Mouse (Mus musculus) hindbrain, embryonic 12.5 days (tissue): ENCODE results near the gene Brix1. TPM values are rescaled to one million over a fixed set of nuclear protein-coding genes. Genes with fewer than 3 reads are reported as not detected.
"Not testable (repeated sequence)": the region's sequence is repeated elsewhere in the genome, so short reads cannot be mapped to it uniquely, and the experiment has no call there.

Experiments used
- ATAC-seq: fragments of 200-750 bp; cut with Nextera tagmentation; 2 replicates; pipeline ENCODE4 v1.8.0; 2017; ENCODE audit warnings: moderate TSS enrichment; ENCODE audit not compliant: low FRiP score
- H3K27ac ChIP-seq: fragments of 300-500 bp; sonication (generic); 2 replicates; pipeline ENCODE4 v1.5.1; 2016; ENCODE audit warnings: mild to moderate bottlenecking
- H3K27me3 ChIP-seq: fragments of 300-500 bp; sonication (generic); 2 replicates; pipeline ENCODE4 v1.6.1; 2016; ENCODE audit warnings: mild to moderate bottlenecking
- H3K36me3 ChIP-seq: fragments of 300-500 bp; sonication (generic); 2 replicates; pipeline ENCODE4 v1.6.1; 2016; ENCODE audit warnings: mild to moderate bottlenecking
- H3K4me1 ChIP-seq: fragments of 300-500 bp; sonication (generic); 2 replicates; pipeline ENCODE4 v1.6.1; 2016
- H3K4me2 ChIP-seq: fragments of 300-500 bp; sonication (generic); replicated peaks from 2 replicates; pipeline ENCODE4 v1.6.1; 2016; ENCODE audit warnings: mild to moderate bottlenecking
- H3K4me3 ChIP-seq: fragments of 300-500 bp; sonication (generic); 2 replicates; pipeline ENCODE4 v1.5.1; 2016; ENCODE audit warnings: mild to moderate bottlenecking
- H3K9ac ChIP-seq: fragments of 300-500 bp; sonication (generic); 2 replicates; pipeline ENCODE4 v1.6.1; 2016; ENCODE audit warnings: mild to moderate bottlenecking, moderate library complexity
- H3K9me3 ChIP-seq: fragments of 300-500 bp; sonication (generic); replicated peaks from 2 replicates; pipeline ENCODE4 v1.6.1; 2016; ENCODE audit warnings: mild to moderate bottlenecking
- WGBS: fragments of 180-500 bp; shearing (Covaris S2); methylation state at CpG from one replicate; pipeline ENCODE4 v1.1.7; 2016; 5-methylcytosine and 5-hydroxymethylcytosine counted together
- polyA plus RNA-seq: library from polyadenylated mRNA; unstranded; fragments of >200 nt; fragmentation: Nextera tagmentation; extraction: Ambion mirVana; gene quantifications from 2 replicates; pipeline ENCODE4 v1.2.1, GENCODE M21; 2016

The Brix1 gene
- 91.0 and 102 TPM in 2 replicates for polyA plus RNA-seq

DNA sequence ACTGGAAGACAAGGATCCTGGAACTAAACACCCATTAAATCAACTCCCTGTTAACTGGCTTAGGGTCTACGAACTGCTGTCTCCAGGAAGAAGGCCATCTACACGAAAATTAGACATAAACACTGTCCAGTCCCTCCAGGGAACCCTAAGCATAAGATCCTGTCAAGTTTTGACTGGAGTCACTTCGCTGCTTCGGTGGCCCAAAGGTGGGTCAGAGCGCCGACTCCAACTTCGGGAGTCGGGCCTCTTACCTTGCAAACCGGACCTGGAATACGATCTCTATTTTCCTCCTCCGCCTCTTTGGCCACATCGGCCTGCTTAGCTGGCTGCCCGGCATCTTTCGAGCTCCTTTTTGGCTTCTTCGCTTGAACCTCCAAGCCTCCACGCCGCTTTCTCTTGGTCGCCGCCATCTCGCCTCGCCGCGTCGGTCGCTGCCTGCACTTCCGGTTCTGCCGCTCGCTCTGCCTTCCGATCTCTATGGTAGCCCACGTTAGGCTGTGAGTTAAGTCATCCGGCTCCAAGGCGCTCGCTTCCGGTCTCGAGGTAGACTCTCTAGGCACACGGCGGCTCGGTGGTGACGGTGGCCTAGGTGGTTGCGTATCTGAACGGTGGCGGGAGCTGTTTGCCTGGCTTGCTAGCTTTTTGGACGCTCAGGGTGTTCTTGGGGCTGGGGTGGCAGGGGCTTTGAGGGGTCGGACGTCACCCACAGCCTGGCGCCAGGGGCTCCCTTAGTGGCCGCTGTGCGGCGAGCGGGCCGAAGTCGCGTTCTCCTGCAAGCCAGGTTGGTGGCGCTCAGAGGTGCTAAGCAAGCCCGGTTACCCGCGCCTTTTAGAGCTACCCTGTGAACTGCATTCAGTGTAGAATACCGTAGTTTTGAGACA lies at the start of gene Brix1, which contains the start of gene Rad1:
Brix1 (minus strand) TSS at position 464 of the 881 bp plus-strand sequence.
Rad1 (plus strand) TSS at position 535 of the 881 bp plus-strand sequence.
- H3K36me3 ChIP-seq: peaks cover 18% of the 10 kb centered on the region
- peak within 1 kb of the TSS; percentile 69 for H3K27ac ChIP-seq
- H3K9me3 ChIP-seq: no peaks in the 10 kb centered on the region
- peaks cover 17% of the 10 kb centered on the region for H3K4me1 ChIP-seq
- H3K4me3 ChIP-seq: peak within 1 kb of the TSS; percentile 72
- H3K27me3 ChIP-seq: no peaks in the 10 kb centered on the region
- H3K9ac ChIP-seq: peak within 1 kb of the TSS; percentile 75
- ATAC-seq: peak; percentile 99
- WGBS: under 1% methylated on average over 58 of the region's 58 CpGs
- peak within 1 kb of the TSS; percentile 80 for H3K4me2 ChIP-seq

DNA sequence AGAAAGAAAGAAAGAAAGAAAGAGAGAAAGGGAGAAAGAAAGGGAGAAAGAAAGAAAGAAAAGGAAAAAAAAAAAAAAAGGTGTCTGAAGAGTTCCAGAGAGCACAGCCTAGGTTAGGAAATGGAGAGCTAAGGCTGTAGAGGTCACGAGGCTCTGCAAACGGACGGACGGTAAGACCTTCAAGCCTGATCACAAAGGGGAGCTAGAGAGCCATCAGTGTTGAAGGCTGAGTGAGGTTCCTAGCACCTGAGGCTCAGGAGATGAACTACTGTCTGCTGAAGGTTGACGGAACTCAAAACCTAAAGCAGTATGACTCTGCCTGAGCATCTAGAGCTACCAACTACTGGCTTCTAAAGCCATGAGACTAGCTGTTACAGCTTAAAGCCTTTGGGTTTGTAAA lies 48.8 kb upstream of the Brix1 start:
- Histone ChIP-seq H3K4me3 (no peak overlapping the region), H3K27me3 (no peaks in the 10 kb centered on the region), H3K9ac (no peak overlapping the region), H3K27ac (no peak overlapping the region), H3K4me1 (no peaks in the 10 kb centered on the region), H3K4me2 (no peak overlapping the region), H3K36me3 (no peaks in the 10 kb centered on the region), H3K9me3 (no peaks in the 10 kb centered on the region)
- whole genome bisulfite sequencing: 82% methylated on average over 5 of the region's 5 CpGs
- ATAC-seq: no peak

DNA sequence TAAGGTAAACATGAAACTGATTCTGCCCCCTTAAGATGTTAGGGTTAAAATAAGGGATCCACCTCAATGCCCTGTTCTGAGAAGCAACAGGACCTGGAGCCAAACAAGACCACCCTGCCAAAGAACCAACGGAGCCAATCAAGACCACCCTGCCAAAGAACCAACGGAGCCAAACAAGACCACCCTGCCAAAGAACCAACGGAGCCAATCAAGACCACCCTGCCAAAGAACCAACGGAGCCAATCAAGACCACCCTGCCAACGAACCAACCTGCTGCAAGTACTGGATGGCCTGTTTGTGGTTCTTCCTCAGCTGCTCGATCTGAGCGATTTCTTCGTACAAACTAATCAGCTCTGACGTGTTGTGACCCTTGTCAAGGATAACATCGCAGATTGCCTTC lies 47.6 kb upstream of the Brix1 start:
- ATAC-seq, H3K4me2 ChIP-seq, H3K4me3 ChIP-seq, H3K9ac ChIP-seq, H3K27me3 ChIP-seq, H3K27ac ChIP-seq, H3K4me1 ChIP-seq, H3K36me3 ChIP-seq, H3K9me3 ChIP-seq: not testable (repeated sequence)
- 92% methylated on average over 10 of the region's 10 CpGs for WGBS

DNA sequence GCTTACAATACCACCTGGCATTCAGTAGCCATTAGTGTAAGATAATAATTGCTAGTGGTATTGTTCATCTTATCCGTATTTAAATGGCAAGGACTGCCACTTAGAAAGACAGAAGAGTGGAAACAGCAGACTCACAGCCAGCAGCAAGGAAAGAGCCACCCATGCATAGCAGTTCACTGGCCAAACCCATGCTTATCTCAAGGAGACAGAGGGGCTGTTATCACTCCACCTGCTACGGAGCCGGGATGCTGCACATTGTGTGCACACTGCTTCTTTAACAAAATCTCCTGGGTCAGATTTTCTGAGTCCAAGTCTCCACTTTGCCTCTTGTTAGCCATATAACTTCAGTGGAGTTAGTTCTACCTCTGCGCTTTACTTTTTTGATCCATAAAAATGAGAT lies 45.6 kb upstream of the Brix1 start:
- no peak overlapping the region for H3K9ac ChIP-seq
- no peaks in the 10 kb centered on the region for H3K36me3 ChIP-seq
- H3K4me3 ChIP-seq: no peak overlapping the region
- no peaks in the 10 kb centered on the region for H3K27me3 ChIP-seq
- no peaks in the 10 kb centered on the region for H3K4me1 ChIP-seq
- no peak overlapping the region for H3K4me2 ChIP-seq
- 88% methylated on average over 4 of the region's 4 CpGs for WGBS
- ATAC-seq: no peak
- no peaks in the 10 kb centered on the region for H3K9me3 ChIP-seq
- no peak overlapping the region for H3K27ac ChIP-seq

DNA sequence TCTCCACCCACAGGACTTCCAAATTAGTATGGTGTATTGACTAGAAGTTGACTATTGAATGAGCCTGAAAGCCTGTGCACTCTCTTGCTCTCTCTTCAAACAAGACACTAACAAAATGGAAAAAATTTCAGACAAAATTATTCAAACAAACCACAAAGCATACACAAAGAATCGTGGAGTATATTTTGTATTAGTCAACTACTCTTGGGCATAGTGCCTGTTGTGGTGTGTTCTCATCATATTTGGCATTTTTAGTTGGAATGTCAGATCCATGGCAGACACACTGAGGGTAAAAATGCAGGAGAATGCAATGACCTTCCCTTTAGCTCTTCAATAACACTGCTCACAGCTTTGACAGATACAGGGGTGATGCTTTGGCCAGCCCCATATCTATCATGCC lies 40.1 kb upstream of the Brix1 start:
- Histone ChIP-seq H3K4me3 (no peak overlapping the region), H3K4me2 (no peak overlapping the region), H3K9me3 (no peaks in the 10 kb centered on the region), H3K36me3 (no peaks in the 10 kb centered on the region), H3K4me1 (no peaks in the 10 kb centered on the region), H3K9ac (no peak overlapping the region), H3K27ac (no peak overlapping the region), H3K27me3 (no peaks in the 10 kb centered on the region)
- WGBS: 98% methylated on average over 1 of the region's 1 CpGs
- no peak for ATAC-seq

DNA sequence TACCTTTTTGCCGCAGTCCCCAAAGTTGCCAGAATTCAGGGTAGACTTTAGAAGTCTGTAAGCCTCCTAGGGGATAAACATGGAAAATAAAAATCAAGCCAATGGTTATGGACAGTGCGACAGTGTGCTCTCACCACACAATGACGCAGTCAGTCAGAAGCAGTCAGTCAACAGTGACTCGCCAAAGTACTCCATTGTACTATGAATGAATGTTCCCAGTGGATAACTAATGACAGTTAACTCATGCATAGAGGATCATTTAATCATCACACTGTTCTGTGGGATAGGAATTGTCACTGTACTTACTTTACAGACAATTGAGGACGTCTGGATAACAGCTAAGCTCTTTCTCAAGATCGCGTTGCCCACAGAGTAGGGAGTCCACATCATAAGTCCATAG lies 29.4 kb upstream of the Brix1 start:
- no peaks in the 10 kb centered on the region for H3K4me1 ChIP-seq
- H3K9ac ChIP-seq: no peak overlapping the region
- H3K4me3 ChIP-seq: no peak overlapping the region
- no peaks in the 10 kb centered on the region for H3K36me3 ChIP-seq
- no peak overlapping the region for H3K4me2 ChIP-seq
- WGBS: 74% methylated on average over 7 of the region's 7 CpGs
- ATAC-seq: no peak
- no peaks in the 10 kb centered on the region for H3K9me3 ChIP-seq
- no peak overlapping the region for H3K27ac ChIP-seq
- H3K27me3 ChIP-seq: no peaks in the 10 kb centered on the region

DNA sequence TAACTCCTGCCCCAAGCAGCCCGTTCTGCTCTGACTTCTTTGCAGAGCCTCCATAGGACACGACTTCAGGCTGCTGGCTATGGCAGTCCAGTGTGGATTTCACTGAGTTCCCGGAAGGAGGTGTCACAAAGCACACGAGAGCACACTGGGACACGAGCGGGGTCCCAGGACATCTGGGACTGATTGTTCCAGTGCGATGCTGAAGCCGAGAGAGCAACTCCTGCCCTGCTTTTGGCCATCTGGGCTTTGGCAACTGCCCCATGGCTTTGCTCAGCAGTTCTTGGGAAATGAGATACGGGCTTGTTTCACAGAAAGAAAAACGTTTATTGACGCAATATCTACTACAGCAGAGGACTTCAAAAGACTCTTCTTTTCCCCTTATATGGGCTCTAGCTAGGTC lies 20.4 kb upstream of the Brix1 start:
- WGBS: 68% methylated on average over 11 of the region's 11 CpGs
- Histone ChIP-seq H3K9me3 (no peaks in the 10 kb centered on the region), H3K27me3 (no peaks in the 10 kb centered on the region), H3K4me2 (no peak overlapping the region), H3K4me3 (no peak overlapping the region), H3K9ac (no peak overlapping the region), H3K27ac (no peak overlapping the region), H3K4me1 (no peaks in the 10 kb centered on the region), H3K36me3 (no peaks in the 10 kb centered on the region)
- no peak for ATAC-seq

DNA sequence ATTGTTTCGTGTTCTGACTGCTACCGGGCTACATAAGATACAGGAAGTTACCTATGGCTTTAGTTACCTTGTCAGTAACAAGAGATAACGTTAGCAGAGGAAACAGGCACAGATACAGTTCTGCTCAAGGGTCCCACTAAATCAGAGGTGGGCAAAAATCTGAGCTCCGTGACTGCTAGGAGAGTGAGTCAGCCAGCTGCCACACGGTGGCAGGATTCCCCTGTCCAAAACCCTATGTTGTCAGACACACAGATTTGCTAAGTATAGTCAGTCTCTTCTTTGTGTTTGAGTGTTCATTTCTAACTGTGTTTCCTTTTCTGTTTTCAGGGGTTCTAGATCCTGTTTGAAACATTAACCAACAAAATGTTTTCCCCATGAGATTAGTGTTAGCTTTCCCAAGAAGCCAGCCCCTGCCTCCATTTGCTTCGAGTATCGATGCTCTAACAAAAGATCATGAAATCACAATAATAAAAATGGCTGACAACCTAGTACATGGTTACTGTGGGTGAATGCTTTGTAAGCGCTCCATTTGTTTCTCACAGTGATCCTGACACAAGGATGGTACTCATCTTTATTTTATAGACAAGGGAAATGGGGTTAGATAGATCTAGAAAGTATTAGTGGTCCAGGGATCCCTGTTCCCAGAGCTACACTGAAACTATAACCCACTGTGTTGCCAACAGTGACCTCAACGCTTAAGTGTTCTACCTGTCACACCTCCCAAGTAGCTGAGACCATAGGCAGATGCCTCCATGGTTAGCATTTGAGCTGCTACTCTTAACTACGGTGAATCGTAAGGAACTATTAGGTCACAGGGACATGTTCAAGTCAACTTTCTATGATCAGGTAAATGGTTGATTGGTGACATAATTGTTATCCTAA lies 15.3 kb upstream of the Brix1 start:
- 63% methylated on average over 11 of the region's 11 CpGs for WGBS
- no peak overlapping the region for H3K27ac ChIP-seq
- no peak overlapping the region for H3K4me2 ChIP-seq
- H3K36me3 ChIP-seq: peaks cover 2% of the 10 kb centered on the region; the same call in 1 of the 2 replicates
- no peak overlapping the region for H3K4me3 ChIP-seq
- H3K27me3 ChIP-seq: no peaks in the 10 kb centered on the region
- ATAC-seq: peak; percentile 85
- no peaks in the 10 kb centered on the region for H3K4me1 ChIP-seq
- H3K9ac ChIP-seq: no peak overlapping the region
- no peaks in the 10 kb centered on the region for H3K9me3 ChIP-seq

DNA sequence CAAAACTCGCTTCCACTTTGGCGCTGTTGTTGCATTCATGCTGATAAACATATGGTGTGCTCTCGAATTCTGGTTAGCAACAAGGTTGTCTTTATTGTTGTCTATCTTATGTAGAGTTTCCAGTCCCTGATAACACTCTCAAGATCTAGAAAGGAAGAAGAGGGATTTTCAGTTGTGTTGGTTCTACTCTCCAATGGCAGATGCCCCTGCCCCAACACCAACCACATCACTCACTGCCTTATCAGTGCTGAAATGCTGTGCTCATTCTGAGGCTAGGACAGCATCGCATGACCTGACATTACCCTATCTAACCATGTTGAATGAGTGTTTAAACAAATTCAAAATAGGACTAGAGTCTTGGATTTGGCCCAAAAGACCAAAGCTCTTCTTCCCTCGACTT lies 14.3 kb upstream of the Brix1 start:
- no peak overlapping the region for H3K4me3 ChIP-seq
- H3K36me3 ChIP-seq: peaks cover 5% of the 10 kb centered on the region; the same call in 1 of the 2 replicates
- no peak overlapping the region for H3K27ac ChIP-seq
- 89% methylated on average over 5 of the region's 5 CpGs for WGBS
- H3K9ac ChIP-seq: no peak overlapping the region
- no peak for ATAC-seq
- no peaks in the 10 kb centered on the region for H3K9me3 ChIP-seq
- H3K4me2 ChIP-seq: no peak overlapping the region
- no peaks in the 10 kb centered on the region for H3K27me3 ChIP-seq
- no peaks in the 10 kb centered on the region for H3K4me1 ChIP-seq

DNA sequence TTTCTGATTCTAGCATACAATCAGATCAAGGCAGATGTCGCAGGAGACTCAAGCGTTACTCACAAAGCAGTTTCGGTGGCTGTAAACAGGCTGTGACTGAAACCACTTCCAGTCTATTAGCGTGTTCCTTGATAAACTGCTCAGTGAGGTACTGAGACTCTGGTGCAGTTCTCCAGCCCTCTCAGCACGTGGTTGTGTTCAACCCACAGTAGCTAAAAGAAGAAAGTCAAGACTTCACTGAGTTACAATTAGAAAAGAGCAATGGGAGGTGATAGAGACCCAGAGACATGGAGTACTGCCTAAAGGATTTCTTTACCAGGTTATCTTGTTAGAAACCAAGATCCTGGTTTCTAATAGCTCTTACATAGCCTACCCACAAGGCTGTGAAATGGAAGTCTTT lies 13.8 kb upstream of the Brix1 start:
- Histone ChIP-seq H3K4me2 (no peak overlapping the region), H3K4me3 (no peak overlapping the region), H3K27ac (no peak overlapping the region), H3K9me3 (no peaks in the 10 kb centered on the region), H3K4me1 (no peaks in the 10 kb centered on the region), H3K9ac (no peak overlapping the region), H3K36me3 (peaks cover 5% of the 10 kb centered on the region; the same call in 1 of the 2 replicates), H3K27me3 (no peaks in the 10 kb centered on the region)
- no peak for ATAC-seq
- whole genome bisulfite sequencing: 82% methylated on average over 5 of the region's 5 CpGs

DNA sequence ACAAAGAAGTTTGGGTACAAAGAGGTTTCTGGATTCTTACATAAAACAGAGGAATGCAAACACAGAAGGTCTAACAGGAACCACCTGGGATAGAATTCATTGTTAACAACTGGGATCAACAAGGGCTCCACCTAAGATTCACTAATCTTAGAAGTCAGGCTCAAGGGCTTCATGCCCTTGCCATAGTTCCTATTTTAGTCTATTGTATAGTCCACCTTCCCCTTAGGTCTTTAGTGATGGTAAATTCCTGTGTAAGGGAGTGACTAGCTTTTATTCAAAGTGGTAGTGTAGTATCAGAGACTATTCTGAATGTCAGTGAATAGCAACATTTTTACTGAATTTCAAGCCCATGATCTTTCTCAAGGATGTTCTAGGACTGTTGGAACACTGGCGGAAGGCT lies 10.9 kb upstream of the Brix1 start:
- WGBS: 89% methylated on average over 1 of the region's 1 CpGs
- not testable (repeated sequence) for H3K4me2 ChIP-seq, ATAC-seq, H3K4me1 ChIP-seq, H3K27me3 ChIP-seq, H3K4me3 ChIP-seq, H3K9me3 ChIP-seq, H3K9ac ChIP-seq, H3K27ac ChIP-seq
- H3K36me3 ChIP-seq: peaks cover 14% of the 10 kb centered on the region

DNA sequence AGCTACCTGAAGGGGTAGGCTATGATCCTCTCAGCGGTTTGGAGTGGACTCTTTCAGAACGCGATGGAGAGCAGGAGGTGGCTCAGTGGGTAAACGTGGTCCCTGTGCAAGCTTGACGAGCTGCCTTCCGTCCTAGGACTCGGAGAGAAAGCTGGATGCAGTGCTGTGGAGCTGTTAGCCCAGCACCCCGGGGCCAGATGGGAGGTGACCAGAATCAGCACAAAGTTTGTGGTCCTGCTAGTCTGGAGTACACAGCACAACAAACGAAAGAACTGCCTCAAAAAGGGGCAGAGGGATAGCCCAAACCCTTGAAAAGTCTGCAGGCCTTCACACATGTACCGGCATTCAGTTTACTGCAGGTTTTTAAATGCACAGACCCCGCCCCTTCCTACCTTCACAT lies 10.2 kb upstream of the Brix1 start:
- Histone ChIP-seq H3K27ac (no peak overlapping the region), H3K36me3 (peaks cover 18% of the 10 kb centered on the region), H3K4me1 (no peaks in the 10 kb centered on the region), H3K4me3 (no peak overlapping the region), H3K27me3 (no peaks in the 10 kb centered on the region), H3K4me2 (no peak overlapping the region), H3K9ac (no peak overlapping the region), H3K9me3 (no peaks in the 10 kb centered on the region)
- ATAC-seq: no peak
- WGBS: 93% methylated on average over 11 of the region's 11 CpGs
